Mouse (Mus musculus) mesoderm, embryonic 11.5 days (tissue): ENCODE data around the gene Prdm10.

Source experiments
- DNase-seq: peaks from one replicate; pipeline ENCODE4 v3.0.0-alpha.2; 2012; ENCODE audit warnings: low read depth, low spot score

The Prdm10 gene

DNA sequence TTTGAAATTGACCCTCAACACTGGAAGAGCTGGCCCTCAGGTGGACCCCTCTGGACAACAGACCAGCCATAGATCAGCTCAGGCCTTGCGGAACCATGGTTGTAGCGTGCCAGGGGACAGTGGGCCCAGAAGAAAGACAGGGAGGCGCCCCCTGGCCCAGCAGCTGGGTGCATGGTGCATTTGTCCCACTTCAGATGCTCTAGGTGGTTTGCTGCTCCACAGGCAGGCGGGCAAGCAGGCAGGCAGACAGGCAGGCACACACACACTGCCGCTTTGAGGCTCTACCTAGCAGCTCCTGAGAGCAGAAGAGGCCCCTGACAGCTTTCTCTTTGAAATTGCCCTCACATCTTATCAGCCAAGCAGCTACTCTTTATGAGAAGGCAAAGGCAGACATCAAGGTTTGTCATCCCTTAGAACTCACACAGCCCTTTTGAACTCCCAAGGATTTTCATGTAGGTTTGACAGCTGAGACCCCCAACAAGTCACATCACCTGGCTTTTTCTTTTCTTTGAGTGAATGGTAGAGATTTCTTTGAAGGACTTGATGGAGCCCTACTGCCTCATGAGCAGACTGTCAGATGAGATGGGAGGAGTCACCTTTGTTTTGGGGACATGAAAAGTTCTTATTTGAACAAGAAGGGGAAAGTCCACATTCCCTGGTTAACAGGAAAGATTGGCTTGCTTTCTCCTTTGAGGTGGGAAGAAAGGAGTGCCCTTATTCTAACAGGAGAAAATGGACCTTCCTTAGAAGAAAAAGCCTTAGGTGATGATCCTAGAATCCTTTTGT is 21.4 kb downstream of the Prdm10 start:
- no peak for DNase-seq

DNA sequence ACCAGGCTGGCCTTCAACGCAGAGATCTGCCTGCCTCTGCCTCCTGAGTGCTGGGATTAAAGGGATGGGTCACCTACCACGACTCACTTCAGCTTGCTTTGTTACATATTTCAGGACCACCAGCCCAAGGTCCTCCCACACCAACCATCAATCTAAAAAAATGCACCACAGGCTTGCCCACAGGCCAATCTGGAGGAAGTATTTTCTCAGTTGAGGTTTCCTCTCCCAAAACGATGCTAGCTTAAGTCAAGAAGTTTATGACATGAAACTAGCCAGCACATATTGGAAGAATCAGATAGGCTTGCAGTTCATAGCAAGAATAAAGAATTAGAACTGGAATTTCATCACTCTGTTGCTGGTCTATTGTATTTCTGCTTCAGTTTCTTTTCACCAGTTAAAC is 24.0 kb downstream of the Prdm10 start:
- DNase-seq, result no peak

DNA sequence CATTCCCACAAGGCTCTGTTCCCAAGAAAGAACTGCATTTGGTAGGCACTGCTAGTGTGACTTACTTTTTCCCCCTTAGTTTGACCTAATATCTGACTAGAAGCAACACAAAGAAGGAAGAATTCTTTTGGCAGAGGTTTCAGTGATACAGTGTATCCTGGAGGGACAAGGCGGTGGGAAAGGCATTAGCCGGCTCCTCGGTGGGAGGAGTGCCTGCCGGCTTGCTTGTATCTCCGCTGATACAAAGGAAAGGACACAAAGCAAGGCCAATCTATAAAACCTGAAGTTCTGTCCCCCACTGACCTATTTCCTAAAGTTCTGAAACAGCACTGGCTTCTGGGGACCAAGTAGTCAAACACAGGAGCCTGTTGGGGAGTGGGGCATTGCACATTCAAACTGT is 24.8 kb downstream of the Prdm10 start:
- DNase-seq, result no peak

DNA sequence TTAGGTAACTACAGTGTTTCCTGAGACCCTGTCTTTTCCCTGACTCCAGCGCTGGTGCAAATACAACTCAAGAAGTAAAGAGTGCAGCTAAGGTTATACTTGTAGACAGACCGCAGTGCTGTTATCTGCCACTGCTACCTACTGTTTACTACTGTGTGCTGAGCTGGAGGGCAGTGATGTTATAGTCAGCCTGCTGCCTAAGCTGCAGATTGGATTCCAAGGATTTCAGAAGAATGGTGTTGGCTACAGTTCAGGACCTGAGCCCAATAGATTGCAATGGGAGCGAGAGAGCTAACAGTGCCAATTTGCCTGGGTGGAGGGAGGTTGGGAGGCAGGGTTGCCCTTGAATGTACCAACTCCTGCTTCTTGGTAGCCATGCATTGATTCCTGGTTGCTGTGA is 25.5 kb downstream of the Prdm10 start:
- no peak for DNase-seq

DNA sequence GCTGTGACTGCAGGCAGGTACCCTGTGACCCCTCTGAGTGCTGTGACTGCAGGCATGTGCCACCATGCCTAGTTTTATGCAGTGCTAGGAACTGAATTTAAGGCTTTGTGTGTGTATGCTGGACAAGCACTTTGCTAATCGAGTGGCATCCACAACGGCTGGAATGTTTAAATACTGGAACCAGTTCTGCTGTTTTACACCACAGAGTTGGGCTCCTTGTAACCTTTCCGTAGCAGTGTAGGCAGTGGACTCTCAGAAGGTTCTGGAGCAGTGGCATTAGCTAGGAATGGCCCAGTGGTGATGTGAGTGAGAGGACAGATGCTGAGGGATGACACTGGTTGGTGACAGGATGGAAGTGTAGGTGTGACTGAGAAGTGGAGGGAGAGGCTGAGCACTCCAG is 26.9 kb downstream of the Prdm10 start:
- DNase-seq, result no peak

DNA sequence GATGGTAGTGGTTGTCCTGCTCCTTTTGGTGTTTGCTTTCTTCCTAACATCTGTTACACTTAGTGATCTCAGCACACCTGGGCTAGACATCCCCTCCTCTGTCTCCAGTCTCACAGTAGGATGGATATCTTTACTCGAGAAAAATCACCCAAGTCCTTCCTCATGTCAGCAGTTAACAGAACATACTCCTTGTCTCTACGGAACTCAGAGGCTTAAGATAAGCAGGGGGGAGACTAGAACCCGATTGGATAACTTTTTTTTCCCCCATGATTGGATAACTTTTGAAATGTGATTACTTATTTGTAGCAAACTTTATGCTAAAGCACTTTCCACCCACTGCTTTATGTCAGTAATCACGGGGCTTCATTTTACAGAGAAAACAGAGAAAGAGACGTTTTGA is 28.7 kb downstream of the Prdm10 start:
- no peak for DNase-seq

DNA sequence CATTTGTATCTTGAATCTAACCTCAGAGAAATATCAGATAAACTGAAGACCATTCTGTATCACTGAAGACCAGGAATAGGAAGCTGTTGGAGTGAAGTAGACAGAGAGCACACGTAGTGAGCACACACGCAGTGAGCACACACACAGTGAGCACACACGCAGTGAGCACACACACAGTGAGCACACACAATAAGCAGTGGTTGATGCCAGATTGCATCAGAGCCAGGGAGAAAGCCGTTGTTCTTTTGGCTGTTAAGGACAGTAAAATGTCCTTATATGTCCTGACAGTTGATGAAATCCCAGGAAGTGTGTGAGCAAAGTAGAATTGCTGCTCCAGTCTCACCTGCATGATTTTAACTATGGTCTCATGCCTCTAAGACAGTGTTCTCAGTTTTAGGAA is 30.3 kb downstream of the Prdm10 start:
- DNase-seq, result no peak

DNA sequence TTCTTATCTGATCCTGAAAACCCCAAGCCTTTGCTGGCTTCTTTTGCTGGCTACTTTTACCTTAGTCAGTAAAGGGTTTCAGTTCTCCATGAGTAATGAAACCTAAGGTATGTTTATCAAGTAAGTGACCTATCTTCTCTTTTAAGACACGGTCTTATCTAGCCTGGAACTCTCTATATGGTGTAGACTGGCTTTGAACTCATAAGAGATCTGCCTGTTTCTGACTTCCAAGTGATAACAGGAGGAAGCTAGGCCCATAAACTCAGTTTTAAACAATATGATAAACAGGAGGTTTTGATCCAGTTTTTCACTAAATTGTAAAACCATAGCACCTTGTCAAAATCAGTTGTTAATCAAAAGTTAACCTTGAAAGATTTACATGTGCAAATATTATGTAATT is 33.5 kb downstream of the Prdm10 start:
- DNase-seq, result no peak

DNA sequence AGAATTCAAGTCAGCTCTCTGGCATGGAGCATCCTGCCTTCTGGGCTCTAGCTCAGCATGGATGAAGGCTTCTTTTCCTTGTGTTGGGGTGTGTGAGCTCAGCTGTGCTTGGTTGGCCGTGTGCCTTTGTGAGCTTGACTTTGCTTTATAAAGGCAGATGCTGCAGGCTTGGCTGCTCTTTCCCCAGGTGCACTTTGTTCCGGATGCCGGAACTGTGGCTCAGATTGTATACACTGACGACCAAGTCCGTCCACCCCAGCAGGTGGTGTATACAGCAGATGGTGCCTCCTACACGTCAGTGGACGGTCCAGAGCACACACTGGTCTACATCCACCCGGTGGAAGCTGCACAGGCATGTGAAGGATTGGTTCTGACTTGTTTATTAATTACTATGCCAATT is 35.6 kb downstream of the Prdm10 start:
- DNase-seq, result no peak

DNA sequence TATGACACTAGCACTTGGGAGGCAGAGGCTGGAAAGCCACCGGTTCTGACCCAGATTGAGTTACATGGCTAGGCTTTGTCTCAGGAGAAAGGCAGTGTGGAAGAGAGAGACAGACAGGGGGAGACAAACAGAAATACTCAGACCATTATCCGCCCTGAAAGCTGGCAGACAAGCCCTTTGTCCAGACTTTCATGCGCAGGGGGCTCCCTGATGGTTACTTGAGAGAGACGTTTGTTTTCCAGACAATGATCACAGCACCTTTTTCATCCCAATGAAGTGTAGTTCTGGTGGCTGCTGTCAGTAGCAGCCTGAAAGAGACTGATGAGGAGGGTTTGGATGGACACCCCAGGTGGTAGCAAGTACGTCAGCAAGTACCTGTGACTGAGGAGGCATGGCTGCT is 38.6 kb downstream of the Prdm10 start:
- no peak for DNase-seq

DNA sequence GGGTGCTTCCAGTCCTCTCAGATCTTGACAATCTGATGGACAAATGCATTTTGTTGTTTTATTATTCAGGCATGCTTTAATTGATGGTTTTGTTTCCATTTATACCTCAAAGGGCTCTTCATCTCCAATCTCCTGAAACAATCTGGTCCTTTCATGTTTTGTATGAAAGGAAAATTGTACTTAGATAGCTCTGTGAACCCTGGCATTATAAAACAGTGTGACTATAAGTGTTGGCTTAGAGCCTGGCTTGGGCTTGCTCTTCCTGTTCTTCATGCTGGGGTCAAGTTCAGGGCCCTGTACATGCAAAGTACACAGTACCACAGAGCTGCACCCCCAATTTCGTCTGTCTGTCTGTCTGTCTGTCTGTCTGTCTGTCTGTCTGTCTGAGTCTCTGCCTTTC is 40.4 kb downstream of the Prdm10 start:
- no peak for DNase-seq

DNA sequence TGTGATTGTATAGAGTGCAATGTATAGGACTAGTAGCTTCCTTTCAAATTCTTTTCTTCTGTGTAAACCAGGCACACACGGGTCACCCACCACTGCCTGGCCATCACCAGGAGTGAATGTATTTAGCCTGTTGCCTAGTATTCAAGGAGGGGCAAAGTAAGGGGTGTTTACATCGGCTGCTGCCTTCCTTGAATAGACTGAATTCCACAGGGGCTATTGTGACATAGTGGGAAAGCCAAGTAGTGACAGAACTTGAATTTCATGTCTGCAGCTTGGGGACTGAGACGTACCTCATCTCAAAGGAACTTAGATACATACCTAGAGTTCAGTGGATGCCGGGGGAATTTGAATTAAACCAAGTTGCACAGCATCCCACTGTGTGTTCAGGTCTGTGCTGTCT is 41.2 kb downstream of the Prdm10 start:
- peak; percentile 9 for DNase-seq

DNA sequence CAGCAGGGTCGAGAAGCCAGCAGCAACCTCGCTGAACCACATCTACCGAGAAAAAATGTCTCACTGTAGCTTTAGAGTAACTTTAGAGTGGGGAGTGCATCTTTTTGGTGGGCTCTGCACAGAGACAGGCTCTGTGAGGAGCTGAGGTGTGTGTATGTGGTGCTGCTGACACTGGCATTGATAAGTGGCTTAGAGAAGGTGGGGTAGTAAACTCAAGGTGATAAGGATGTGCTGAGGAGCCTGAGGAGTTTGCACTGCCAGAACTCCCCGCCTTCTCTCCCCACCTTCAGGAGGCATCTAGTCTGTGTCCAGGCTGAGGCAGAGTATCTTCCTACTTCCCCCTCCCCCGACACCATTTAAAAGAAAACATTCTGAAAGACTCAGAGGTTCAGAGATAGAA is 41.8 kb downstream of the Prdm10 start:
- no peak for DNase-seq

DNA sequence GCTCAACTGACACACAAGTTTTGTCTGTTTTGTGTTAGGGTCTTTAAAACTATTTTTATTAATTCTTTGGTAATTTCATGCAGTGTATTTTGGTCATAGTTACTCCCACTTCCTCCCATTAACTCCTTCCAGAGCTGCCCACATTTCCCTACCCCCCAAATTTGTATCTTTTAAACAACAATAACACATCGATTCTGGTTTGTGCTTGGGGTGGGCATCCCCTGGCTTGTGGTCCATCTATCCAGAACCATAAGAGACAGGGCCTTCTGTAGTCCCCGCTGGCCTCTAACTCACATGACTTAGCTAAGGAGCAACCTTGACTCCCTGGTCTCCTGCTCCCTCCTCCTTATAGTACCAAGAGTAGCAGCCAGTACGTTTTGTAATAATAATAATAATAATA is 50.5 kb downstream of the Prdm10 start:
- DNase-seq, result no peak

DNA sequence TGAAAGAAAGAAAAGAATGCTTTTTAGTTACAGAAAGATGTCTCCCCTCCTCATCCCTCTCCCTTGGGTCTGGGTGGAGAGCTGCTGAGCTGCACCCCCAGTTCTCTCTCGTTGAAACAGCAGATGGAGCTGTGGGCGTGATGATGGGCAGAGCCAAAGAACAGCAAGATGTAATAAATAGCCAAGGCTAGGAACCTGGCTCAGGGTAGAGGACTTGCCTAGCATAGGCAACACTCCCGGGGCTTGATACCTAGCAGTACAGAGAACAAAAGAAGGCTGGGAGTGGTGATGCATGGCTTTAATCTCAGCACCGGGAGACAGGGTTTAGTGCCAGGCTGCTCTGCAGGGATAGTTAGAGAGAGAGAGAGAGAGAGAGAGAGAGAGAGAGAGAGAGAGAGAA is 50.9 kb downstream of the Prdm10 start:
- no peak for DNase-seq

DNA sequence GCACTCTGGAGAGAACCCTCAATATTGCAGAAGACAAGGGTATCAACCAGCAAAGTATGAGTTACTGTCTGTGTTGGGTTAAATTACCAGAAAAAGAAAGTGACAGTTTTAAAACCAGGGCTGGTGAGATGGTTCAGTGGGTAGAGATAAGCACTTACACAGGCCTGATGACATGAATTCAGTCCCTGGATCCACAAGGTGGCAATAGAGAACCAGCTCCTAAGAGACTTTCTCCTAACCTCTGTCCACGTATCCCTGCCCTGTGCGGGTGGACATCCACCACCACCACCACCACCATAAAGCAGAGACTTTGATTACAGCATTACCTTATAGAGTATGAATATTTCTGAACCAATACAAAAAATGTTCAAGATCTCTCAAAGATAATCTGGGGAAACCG is 51.6 kb downstream of the Prdm10 start:
- no peak for DNase-seq

DNA sequence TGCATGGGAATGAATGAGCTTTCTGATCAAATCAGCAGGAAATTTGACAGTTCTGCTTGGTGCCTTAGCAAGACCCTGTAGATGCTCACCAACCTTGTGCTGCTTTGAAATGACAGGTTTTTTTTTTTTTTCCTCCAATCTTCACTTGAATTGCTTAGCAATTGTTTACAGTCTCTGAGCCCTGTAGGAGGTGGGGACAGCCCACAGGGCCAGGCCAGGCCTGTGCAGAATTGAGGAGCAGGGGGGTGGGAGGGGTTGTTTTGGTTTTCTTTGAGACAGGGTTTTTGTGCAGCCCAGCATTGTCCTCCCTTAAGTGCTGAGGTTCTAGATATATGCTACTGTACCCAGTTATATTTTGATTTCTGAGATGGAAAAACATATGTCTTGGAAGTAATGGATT is 52.5 kb downstream of the Prdm10 start:
- DNase-seq, result no peak

DNA sequence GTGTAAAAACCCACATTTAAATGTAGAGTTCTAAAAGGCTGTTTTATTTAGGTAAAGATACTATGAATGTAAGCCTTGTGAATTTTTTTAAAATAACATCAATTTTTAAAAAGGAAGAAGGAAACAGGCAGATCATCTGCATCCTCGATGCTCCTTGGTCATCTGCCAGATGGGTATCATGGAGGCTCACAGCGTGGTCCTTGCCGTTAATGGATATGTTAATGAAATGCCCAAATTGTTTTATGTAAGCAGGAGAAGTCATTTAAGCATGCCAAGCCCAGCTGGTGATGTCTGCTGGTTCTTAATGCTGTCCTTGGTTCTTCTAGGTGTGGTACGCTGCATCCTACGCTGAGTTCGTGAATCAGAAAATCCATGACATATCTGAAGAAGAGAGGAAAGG is 54.7 kb downstream of the Prdm10 start:
- no peak for DNase-seq

DNA sequence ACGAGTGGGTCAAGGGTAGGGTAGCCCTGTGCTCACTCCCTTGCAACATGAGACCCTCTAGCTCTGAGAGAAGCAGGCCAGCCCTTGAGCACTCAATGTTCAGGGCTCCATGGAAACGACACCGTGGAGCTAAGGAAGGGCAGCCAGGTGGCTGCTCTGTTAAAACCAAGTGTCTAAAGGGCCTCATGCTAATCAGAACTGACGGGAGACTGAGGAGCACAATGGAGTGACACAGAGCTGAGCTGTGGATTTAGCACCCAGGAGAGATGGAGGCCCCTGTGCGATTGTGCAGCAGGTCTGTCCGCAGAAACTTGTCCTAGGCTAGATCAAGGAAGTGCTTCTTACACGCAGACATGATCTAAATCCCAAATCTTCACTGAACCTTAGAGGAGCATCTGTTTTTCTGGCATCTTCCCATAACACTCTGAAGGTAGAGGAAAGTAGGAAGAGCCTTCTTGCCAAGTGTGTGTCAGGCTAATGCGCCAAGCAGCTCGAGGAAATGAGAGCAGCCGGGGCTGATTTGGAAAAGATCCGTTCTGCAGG is 64.0 kb downstream of the Prdm10 start:
- DNase-seq, result no peak

DNA sequence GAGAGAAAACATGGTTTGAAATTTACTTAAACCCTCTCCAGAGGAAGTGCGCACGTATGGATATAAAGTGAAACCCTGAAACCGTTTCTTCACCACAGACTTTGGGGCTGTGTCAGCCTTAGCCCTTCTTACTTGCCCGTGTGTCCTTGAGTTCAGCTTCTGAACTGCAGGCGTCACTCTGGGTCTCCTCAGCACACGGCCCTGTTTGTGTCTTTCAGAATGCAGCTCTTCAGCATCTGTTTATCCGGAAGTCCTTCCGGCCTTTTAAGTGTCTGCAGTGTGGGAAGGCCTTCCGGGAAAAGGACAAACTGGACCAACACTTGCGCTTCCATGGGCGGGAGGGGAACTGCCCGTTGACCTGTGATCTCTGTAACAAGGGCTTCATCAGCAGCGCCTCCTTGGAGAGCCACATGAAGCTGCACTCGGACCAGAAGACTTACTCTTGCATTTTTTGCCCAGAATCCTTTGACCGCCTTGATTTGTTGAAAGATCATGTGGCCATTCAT is 66.3 kb downstream of the Prdm10 start:
- no peak for DNase-seq

DNA sequence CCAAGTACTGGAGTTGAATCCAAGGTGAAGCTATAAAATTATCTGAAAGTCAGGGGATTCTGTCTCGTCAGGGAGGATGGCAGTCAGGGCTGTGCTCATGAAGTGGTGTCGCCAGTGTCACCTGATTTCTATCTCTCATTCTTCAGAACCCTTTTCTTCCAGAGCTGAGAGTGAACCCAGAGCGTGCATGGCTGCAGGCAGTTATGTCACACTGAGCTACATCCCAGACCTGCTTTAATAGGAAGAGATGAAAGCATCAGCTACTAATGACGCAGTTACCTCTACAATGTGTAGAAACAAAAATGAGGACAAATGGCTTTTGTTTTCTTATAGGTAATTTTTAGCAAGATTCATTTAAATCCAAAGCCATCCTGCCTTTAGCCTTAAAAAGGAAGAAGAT is 68.1 kb downstream of the Prdm10 start:
- DNase-seq, result no peak

DNA sequence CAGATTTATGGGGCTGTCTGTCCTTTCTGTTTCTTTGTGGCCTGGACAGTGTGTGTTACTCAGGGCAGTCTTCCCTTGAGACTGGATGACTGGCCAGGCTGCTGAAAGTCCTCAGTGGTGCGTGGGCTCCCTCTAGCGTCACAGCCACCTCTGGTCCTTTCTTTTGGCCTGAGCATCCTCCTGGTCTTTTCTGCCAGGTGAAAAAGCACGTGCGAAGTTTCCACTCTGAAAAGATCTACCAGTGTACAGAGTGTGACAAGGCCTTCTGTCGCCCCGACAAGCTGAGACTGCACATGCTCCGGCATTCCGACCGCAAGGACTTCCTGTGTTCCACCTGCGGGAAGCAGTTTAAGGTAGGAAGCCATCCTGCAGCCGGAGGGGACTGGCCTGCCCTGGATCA is 68.6 kb downstream of the Prdm10 start:
- peak; percentile 71 for DNase-seq

DNA sequence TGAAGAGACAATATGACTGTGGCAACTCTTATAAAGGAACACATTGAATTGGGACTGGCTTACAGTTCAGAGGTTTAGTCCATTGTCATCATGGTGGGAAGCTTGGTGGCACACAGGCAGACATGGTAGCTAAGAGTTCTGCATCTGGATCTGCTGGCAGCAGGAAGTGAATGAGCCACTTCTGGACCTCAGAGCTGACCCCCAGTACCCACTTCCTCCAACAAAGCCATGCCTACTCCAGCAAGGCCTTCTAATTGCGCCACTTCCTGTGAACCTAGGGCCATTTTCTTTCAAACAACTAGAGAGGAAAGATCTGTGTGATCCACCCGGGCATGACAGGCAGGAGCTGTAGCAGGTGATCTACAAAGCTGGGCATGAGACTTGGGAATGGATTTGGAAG is 72.4 kb downstream of the Prdm10 start:
- no peak for DNase-seq

DNA sequence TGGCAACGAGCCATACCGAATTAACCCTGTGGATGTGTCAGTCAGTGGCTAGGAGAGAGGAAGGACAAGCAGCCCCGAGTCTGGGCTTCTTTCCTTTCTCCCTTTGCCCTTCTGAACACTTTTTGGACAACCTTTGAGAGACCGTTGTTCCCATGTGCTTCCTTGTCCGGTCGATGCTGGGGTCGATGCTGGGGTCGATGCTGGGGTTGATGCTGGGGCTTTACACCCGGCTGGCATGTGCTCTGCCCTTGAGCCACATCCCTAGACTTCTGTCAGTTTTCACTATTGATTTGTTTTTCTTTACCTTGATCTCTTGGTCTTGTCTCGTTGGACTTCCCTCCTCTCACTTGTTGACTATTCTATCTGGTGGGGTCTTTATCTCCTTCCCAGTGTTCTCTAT is 73.2 kb downstream of the Prdm10 start:
- DNase-seq, result no peak
